ENCODE assay signal across 38 mouse cellular contexts in genomic region chr12:64474590-64474989, GRCm38 (mm10). TPM values are rescaled to one million over a fixed set of nuclear protein-coding genes. Genes with fewer than 3 reads are reported as not detected.
"Had no signal": no experiment of that assay in that cellular context is flagged by ENCODE, and none has a peak within 500 bp of the region (broad histone marks: within the 10 kb centered on the region; RNA-seq: fewer than 3 reads in every experiment).

Gene Fscb (minus strand): TSS chr12:64474690.

- H3K4me3 ChIP-seq: left cerebral cortex, adult 2 months; limb, embryonic 10.5 days; limb, embryonic 12.5 days; limb, embryonic 13.5 days; limb, embryonic 15.5 days; liver, embryonic 12.5 days; liver, embryonic 13.5 days; liver, embryonic 15.5 days; lung, embryonic 15.5 days; megakaryocyte, embryonic 14.5 days; midbrain, embryonic 10.5 days; midbrain, embryonic 12.5 days; midbrain, embryonic 13.5 days; midbrain, embryonic 15.5 days; myocyte had no signal

- H3K27me3 ChIP-seq: limb, embryonic 12.5 days; limb, embryonic 13.5 days; limb, embryonic 15.5 days; liver, embryonic 12.5 days; liver, embryonic 13.5 days; liver, embryonic 15.5 days; lung, embryonic 15.5 days; megakaryocyte, embryonic 14.5 days; midbrain, embryonic 12.5 days; midbrain, embryonic 13.5 days; midbrain, embryonic 15.5 days had no signal

- DNase-seq: left cerebral cortex, postnatal 4 days; liver; liver, embryonic 13.5 days; liver, postnatal 0 days; lung, adult 18-20 months; lung, adult 2 months; lung, embryonic 14.5 days; lung, postnatal 10 days; lung, postnatal 14 days; lung, postnatal 36 days; lung, postnatal 4 days; midbrain, embryonic 14.5 days had no signal

- H3K36me3 ChIP-seq: limb, embryonic 10.5 days; limb, embryonic 12.5 days; limb, embryonic 13.5 days; limb, embryonic 15.5 days; liver, embryonic 12.5 days; liver, embryonic 13.5 days; liver, embryonic 15.5 days; lung, embryonic 15.5 days; midbrain, embryonic 10.5 days; midbrain, embryonic 12.5 days; midbrain, embryonic 13.5 days; midbrain, embryonic 15.5 days had no signal

- H3K27ac ChIP-seq: left cerebral cortex, adult 2 months; limb, embryonic 10.5 days; limb, embryonic 12.5 days; limb, embryonic 13.5 days; limb, embryonic 15.5 days; liver, embryonic 12.5 days; liver, embryonic 13.5 days; liver, embryonic 14.5 days; liver, embryonic 15.5 days; lung, embryonic 15.5 days; macrophage; midbrain, embryonic 10.5 days; midbrain, embryonic 12.5 days; midbrain, embryonic 13.5 days; midbrain, embryonic 15.5 days had no signal

- H3K4me1 ChIP-seq: limb, embryonic 10.5 days; limb, embryonic 12.5 days; limb, embryonic 13.5 days; limb, embryonic 15.5 days; liver, embryonic 12.5 days; liver, embryonic 13.5 days; liver, embryonic 15.5 days; lung, embryonic 15.5 days; megakaryocyte, embryonic 14.5 days; midbrain, embryonic 10.5 days; midbrain, embryonic 12.5 days; midbrain, embryonic 13.5 days; midbrain, embryonic 15.5 days had no signal

RNA-seq across cellular contexts. Expression of gene Fscb, which starts in this region (rescaled TPM):
- polyA plus RNA-seq: limb, embryonic 10.5 days; limb, embryonic 11.5 days; limb, embryonic 12.5 days; limb, embryonic 13.5 days; limb, embryonic 14.5 days; limb, embryonic 15.5 days; liver, adult 2 months; liver, embryonic 11.5 days; liver, embryonic 12.5 days; liver, embryonic 13.5 days; liver, embryonic 14.5 days; liver, embryonic 15.5 days; liver, embryonic 16.5 days; liver, postnatal 0 days; lung, adult 2 months; lung, embryonic 14.5 days; lung, embryonic 15.5 days; lung, embryonic 16.5 days; lung, postnatal 0 days; macrophage; midbrain, embryonic 10.5 days; midbrain, embryonic 11.5 days; midbrain, embryonic 12.5 days; midbrain, embryonic 13.5 days; midbrain, embryonic 14.5 days; midbrain, embryonic 15.5 days; midbrain, embryonic 16.5 days; midbrain, postnatal 0 days; myocyte had no signal
